8 mouse cellular contexts compared by ENCODE assay signal in genomic region chr6:127541617-127542374, GRCm38 (mm10). TPM values are rescaled to one million over a fixed set of nuclear protein-coding genes. Genes with fewer than 3 reads are reported as not detected.
DNase-seq lines count a peak whose midpoint lies in the region; ATAC-seq lines count a peak whose summit lies in the region.

No protein-coding gene starts in this region.

- DNase-seq in ovary, postnatal 14 days (ENCODE audit: low spot score), result peak; percentile 45
- DNase-seq in ovary, postnatal 36 days (ENCODE audit: low spot score), result no peak
- peak; percentile 54 for DNase-seq in c-Kit-positive CD71-positive TER-119-negative erythroid progenitor cells, embryonic 14.5 days (ENCODE audit: low read depth)
- peak; percentile 63 for DNase-seq in left cerebral cortex, adult 11 months (ENCODE audit: low spot score)
- DNase-seq in midbrain, embryonic 14.5 days, result peak; percentile 94
- peak; percentile 54 for DNase-seq in testis, postnatal 14 days (ENCODE audit: low spot score)

- H3K4me2 ChIP-seq in forebrain, embryonic 15.5 days (replicated peaks), result no peak overlapping the region
- no peak overlapping the region for H3K4me2 ChIP-seq in hindbrain, embryonic 16.5 days (ENCODE audit: low read length)
- H3K4me2 ChIP-seq in midbrain, embryonic 14.5 days (ENCODE audit: low read length), result no peak overlapping the region

- no peak overlapping the region for H3K27ac ChIP-seq in forebrain, embryonic 15.5 days (replicated peaks)
- no peak overlapping the region for H3K27ac ChIP-seq in hindbrain, embryonic 16.5 days (ENCODE audit: low read depth, low read length)
- 0 out of 2 replicates have a peak overlapping the region, but pooled peaks have one; percentile 5 for H3K27ac ChIP-seq in midbrain, embryonic 14.5 days (replicated peaks; ENCODE audit: low read depth, low read length)

- ATAC-seq in forebrain, embryonic 15.5 days (replicated peaks), result peak; percentile 81
- peak; percentile 90 for ATAC-seq in hindbrain, embryonic 16.5 days
- ATAC-seq in midbrain, embryonic 14.5 days (ENCODE audit: low FRiP score, low TSS enrichment), result peak; percentile 72; the same call in 1 of the 2 replicates

- no peak overlapping the region for H3K9ac ChIP-seq in forebrain, embryonic 15.5 days (replicated peaks)
- no peak overlapping the region for H3K9ac ChIP-seq in hindbrain, embryonic 16.5 days (ENCODE audit: low read depth, low read length)
- H3K9ac ChIP-seq in midbrain, embryonic 14.5 days (replicated peaks; ENCODE audit: low read length), result 0 out of 2 replicates have a peak overlapping the region, but pooled peaks have one; percentile 14

- peaks cover 3% of the 10 kb centered on the region; the same call in 1 of the 2 replicates for H3K27me3 ChIP-seq in forebrain, embryonic 15.5 days
- H3K27me3 ChIP-seq in hindbrain, embryonic 16.5 days (replicated peaks; ENCODE audit: control insufficient read depth, insufficient read depth, low read length), result peaks cover 3% of the 10 kb centered on the region; the same call in 1 of the 2 replicates
- H3K27me3 ChIP-seq in midbrain, embryonic 14.5 days (ENCODE audit: control insufficient read depth, insufficient read depth, low read length), result no peaks in the 10 kb centered on the region

- no peak overlapping the region for H3K4me3 ChIP-seq in forebrain, embryonic 15.5 days
- H3K4me3 ChIP-seq in hindbrain, embryonic 16.5 days (ENCODE audit: low read length), result no peak overlapping the region
- H3K4me3 ChIP-seq in midbrain, embryonic 14.5 days (replicated peaks; ENCODE audit: low read depth, low read length), result no peak overlapping the region

- H3K36me3 ChIP-seq in forebrain, embryonic 15.5 days, result no peaks in the 10 kb centered on the region
- no peaks in the 10 kb centered on the region for H3K36me3 ChIP-seq in hindbrain, embryonic 16.5 days (ENCODE audit: control insufficient read depth, insufficient read depth, low read length)
- no peaks in the 10 kb centered on the region for H3K36me3 ChIP-seq in midbrain, embryonic 14.5 days (ENCODE audit: control insufficient read depth, insufficient read depth, low read length)

- H3K4me1 ChIP-seq in forebrain, embryonic 15.5 days, result 0 out of 2 replicates have a peak, but pooled peaks cover 5% of the 10 kb centered on the region
- H3K4me1 ChIP-seq in hindbrain, embryonic 16.5 days (ENCODE audit: control insufficient read depth, insufficient read depth, low read depth, low read length), result no peaks in the 10 kb centered on the region
- 0 out of 2 replicates have a peak, but pooled peaks cover 2% of the 10 kb centered on the region for H3K4me1 ChIP-seq in midbrain, embryonic 14.5 days (ENCODE audit: control insufficient read depth, insufficient read depth, low read length)

- H3K9me3 ChIP-seq in forebrain, embryonic 15.5 days, result no peaks in the 10 kb centered on the region
- no peaks in the 10 kb centered on the region for H3K9me3 ChIP-seq in hindbrain, embryonic 16.5 days (ENCODE audit: control insufficient read depth, low read length)
- no peaks in the 10 kb centered on the region for H3K9me3 ChIP-seq in midbrain, embryonic 14.5 days (ENCODE audit: control insufficient read depth, low read length)

- 39% methylated on average over 18 of the region's 18 CpGs for WGBS in forebrain, embryonic 15.5 days
- 29% methylated on average over 18 of the region's 18 CpGs for WGBS in hindbrain, embryonic 16.5 days
- WGBS in midbrain, embryonic 14.5 days, result 33% methylated on average over 18 of the region's 18 CpGs

RNA-seq across cellular contexts. Expression of gene Cracr2a, which starts 19.3 kb away (rescaled TPM):
- polyA plus RNA-seq in forebrain, embryonic 15.5 days (2015; fragmentation: Nextera tagmentation; extraction: Ambion mirVana), result 0.13 and 0.31 TPM in 2 replicates
- 0.57 and 1.2 TPM in 2 replicates for polyA plus RNA-seq in hindbrain, embryonic 16.5 days (2015; fragmentation: Nextera tagmentation; extraction: Ambion mirVana)
- 0.22 and 0.41 TPM in 2 replicates for polyA plus RNA-seq in midbrain, embryonic 14.5 days (2014; fragmentation: Nextera tagmentation; extraction: Ambion mirVana)
